Mouse (Mus musculus): ENCODE results near the gene Ino80. TPM values are rescaled to one million over a fixed set of nuclear protein-coding genes. Genes with fewer than 3 reads are reported as not detected.
A peak's percentile ranks its signal among the peaks of the same experiment; 100 is the strongest.

Ino80 gene
- polyA plus RNA-seq, 1 experiment from 2014 or later, result 8.3 TPM

GRCm38 (mm10) chr2:119507108-119507507 lies 29.6 kb upstream of the Ino80 start:
- no peaks in the 10 kb centered on the region for H3K27me3 ChIP-seq (replicated peaks; ENCODE audit: control insufficient read depth, insufficient read depth, low read length)
- H3K4me1 ChIP-seq (replicated peaks; ENCODE audit: control insufficient read depth, insufficient read depth, low read length), result no peaks in the 10 kb centered on the region
- no peaks in the 10 kb centered on the region for H3K36me3 ChIP-seq (ENCODE audit: control insufficient read depth, insufficient read depth, low read length)
- no peak overlapping the region for H3K4me3 ChIP-seq (ENCODE audit: low read depth, low read length)
- no peaks in the 10 kb centered on the region for H3K9me3 ChIP-seq (ENCODE audit: control insufficient read depth, low read length)
- H3K27ac ChIP-seq (ENCODE audit: low read depth), result no peak overlapping the region
- no peak overlapping the region for H3K9ac ChIP-seq (ENCODE audit: low read length)
- DNase-seq (ENCODE audit: low spot score), result no peak
- H3K4me2 ChIP-seq (ENCODE audit: low read length), result no peak overlapping the region
- no peak for ATAC-seq (replicated peaks; ENCODE audit: low FRiP score, low TSS enrichment, low read depth)

- no peaks in the 10 kb centered on the region for H3K4me1 ChIP-seq (replicated peaks; ENCODE audit: control insufficient read depth, insufficient read depth, low read length)
- DNase-seq (ENCODE audit: low spot score) (no peak), ATAC-seq (replicated peaks; ENCODE audit: low FRiP score, low TSS enrichment, low read depth) (peak; percentile 76)
- WGBS, result 64% methylated on average over 2 of the region's 2 CpGs
- no peak overlapping the region for H3K9ac ChIP-seq (ENCODE audit: low read length)
- H3K4me3 ChIP-seq (ENCODE audit: low read depth, low read length), result no peak overlapping the region
- H3K27me3 ChIP-seq (replicated peaks; ENCODE audit: control insufficient read depth, insufficient read depth, low read length), result no peaks in the 10 kb centered on the region
- H3K9me3 ChIP-seq (ENCODE audit: control insufficient read depth, low read length), result no peaks in the 10 kb centered on the region
- no peak overlapping the region for H3K4me2 ChIP-seq (ENCODE audit: low read length)
- H3K27ac ChIP-seq (ENCODE audit: low read depth), result no peak overlapping the region
- H3K36me3 ChIP-seq (ENCODE audit: control insufficient read depth, insufficient read depth, low read length), result no peaks in the 10 kb centered on the region
Observed at GRCm38 (mm10) chr2:119500965-119501652, 23.6 kb upstream of the Ino80 start.

GRCm38 (mm10) chr2:119498859-119499258 lies 21.4 kb upstream of the Ino80 start:
- no peaks in the 10 kb centered on the region for H3K9me3 ChIP-seq (ENCODE audit: control insufficient read depth, low read length)
- H3K4me2 ChIP-seq (ENCODE audit: low read length), result no peak overlapping the region
- 86% methylated on average over 2 of the region's 2 CpGs for WGBS
- no peaks in the 10 kb centered on the region for H3K36me3 ChIP-seq (ENCODE audit: control insufficient read depth, insufficient read depth, low read length)
- DNase-seq (ENCODE audit: low spot score) (no peak), ATAC-seq (replicated peaks; ENCODE audit: low FRiP score, low TSS enrichment, low read depth) (no peak)
- no peak overlapping the region for H3K9ac ChIP-seq (ENCODE audit: low read length)
- no peak overlapping the region for H3K27ac ChIP-seq (ENCODE audit: low read depth)
- H3K4me1 ChIP-seq (replicated peaks; ENCODE audit: control insufficient read depth, insufficient read depth, low read length), result no peaks in the 10 kb centered on the region
- H3K4me3 ChIP-seq (ENCODE audit: low read depth, low read length), result no peak overlapping the region
- no peaks in the 10 kb centered on the region for H3K27me3 ChIP-seq (replicated peaks; ENCODE audit: control insufficient read depth, insufficient read depth, low read length)

GRCm38 (mm10) chr2:119496082-119496481 lies 18.6 kb upstream of the Ino80 start:
- WGBS, result 87% methylated on average over 2 of the region's 2 CpGs
- Histone ChIP-seq H3K27ac (ENCODE audit: low read depth) (no peak overlapping the region), H3K36me3 (ENCODE audit: control insufficient read depth, insufficient read depth, low read length) (no peaks in the 10 kb centered on the region), H3K4me2 (ENCODE audit: low read length) (no peak overlapping the region), H3K27me3 (replicated peaks; ENCODE audit: control insufficient read depth, insufficient read depth, low read length) (no peaks in the 10 kb centered on the region), H3K4me1 (replicated peaks; ENCODE audit: control insufficient read depth, insufficient read depth, low read length) (no peaks in the 10 kb centered on the region), H3K9me3 (ENCODE audit: control insufficient read depth, low read length) (no peaks in the 10 kb centered on the region), H3K4me3 (ENCODE audit: low read depth, low read length) (no peak overlapping the region), H3K9ac (ENCODE audit: low read length) (no peak overlapping the region)
- no peak for DNase-seq (ENCODE audit: low spot score)
- no peak for ATAC-seq (replicated peaks; ENCODE audit: low FRiP score, low TSS enrichment, low read depth)

GRCm38 (mm10) chr2:119491953-119492352 lies 14.5 kb upstream of the Ino80 start:
- Histone ChIP-seq H3K4me1 (replicated peaks; ENCODE audit: control insufficient read depth, insufficient read depth, low read length) (no peaks in the 10 kb centered on the region), H3K9ac (ENCODE audit: low read length) (no peak overlapping the region), H3K27me3 (replicated peaks; ENCODE audit: control insufficient read depth, insufficient read depth, low read length) (no peaks in the 10 kb centered on the region), H3K4me3 (ENCODE audit: low read depth, low read length) (no peak overlapping the region), H3K27ac (ENCODE audit: low read depth) (no peak overlapping the region), H3K9me3 (ENCODE audit: control insufficient read depth, low read length) (no peaks in the 10 kb centered on the region), H3K36me3 (ENCODE audit: control insufficient read depth, insufficient read depth, low read length) (no peaks in the 10 kb centered on the region), H3K4me2 (ENCODE audit: low read length) (no peak overlapping the region)
- DNase-seq (ENCODE audit: low spot score) (no peak), ATAC-seq (replicated peaks; ENCODE audit: low FRiP score, low TSS enrichment, low read depth) (no peak)
- 55% methylated on average over 5 of the region's 5 CpGs for WGBS

- H3K4me2 ChIP-seq (ENCODE audit: low read length), result no peak overlapping the region
- H3K9ac ChIP-seq (ENCODE audit: low read length), result no peak overlapping the region
- no peak overlapping the region for H3K4me3 ChIP-seq (ENCODE audit: low read depth, low read length)
- H3K36me3 ChIP-seq (ENCODE audit: control insufficient read depth, insufficient read depth, low read length), result no peaks in the 10 kb centered on the region
- H3K9me3 ChIP-seq (ENCODE audit: control insufficient read depth, low read length), result no peaks in the 10 kb centered on the region
- H3K27ac ChIP-seq (ENCODE audit: low read depth), result no peak overlapping the region
- ATAC-seq (replicated peaks; ENCODE audit: low FRiP score, low TSS enrichment, low read depth) (no peak), DNase-seq (ENCODE audit: low spot score) (no peak)
- WGBS, result 17% methylated on average over 4 of the region's 4 CpGs
- H3K4me1 ChIP-seq (replicated peaks; ENCODE audit: control insufficient read depth, insufficient read depth, low read length), result no peaks in the 10 kb centered on the region
- no peaks in the 10 kb centered on the region for H3K27me3 ChIP-seq (replicated peaks; ENCODE audit: control insufficient read depth, insufficient read depth, low read length)
Observed at GRCm38 (mm10) chr2:119486488-119486887, 9.0 kb upstream of the Ino80 start.

- Histone ChIP-seq H3K27me3 (replicated peaks; ENCODE audit: control insufficient read depth, insufficient read depth, low read length) (no peaks in the 10 kb centered on the region), H3K4me1 (replicated peaks; ENCODE audit: control insufficient read depth, insufficient read depth, low read length) (no peaks in the 10 kb centered on the region), H3K4me2 (ENCODE audit: low read length) (no peak overlapping the region), H3K27ac (ENCODE audit: low read depth) (no peak overlapping the region), H3K4me3 (ENCODE audit: low read depth, low read length) (no peak overlapping the region), H3K9me3 (ENCODE audit: control insufficient read depth, low read length) (no peaks in the 10 kb centered on the region), H3K9ac (ENCODE audit: low read length) (no peak overlapping the region), H3K36me3 (ENCODE audit: control insufficient read depth, insufficient read depth, low read length) (peaks cover 2% of the 10 kb centered on the region; the same call in 1 of the 2 replicates)
- ATAC-seq (replicated peaks; ENCODE audit: low FRiP score, low TSS enrichment, low read depth) (no peak), DNase-seq (ENCODE audit: low spot score) (no peak)
- 86% methylated on average over 1 of the region's 1 CpGs for WGBS
Observed at GRCm38 (mm10) chr2:119482307-119482706, 4.8 kb upstream of the Ino80 start.

- Histone ChIP-seq H3K4me1 (replicated peaks; ENCODE audit: control insufficient read depth, insufficient read depth, low read length) (peaks cover 17% of the 10 kb centered on the region), H3K27ac (ENCODE audit: low read depth) (peak overlapping the region; percentile 98), H3K9me3 (ENCODE audit: control insufficient read depth, low read length) (no peaks in the 10 kb centered on the region), H3K4me3 (ENCODE audit: low read depth, low read length) (peak overlapping the region; percentile 96), H3K4me2 (ENCODE audit: low read length) (peak overlapping the region; percentile 45), H3K36me3 (ENCODE audit: control insufficient read depth, insufficient read depth, low read length) (peaks cover 2% of the 10 kb centered on the region; the same call in 1 of the 2 replicates), H3K27me3 (replicated peaks; ENCODE audit: control insufficient read depth, insufficient read depth, low read length) (no peaks in the 10 kb centered on the region), H3K9ac (ENCODE audit: low read length) (peak overlapping the region; percentile 99)
- DNase-seq (ENCODE audit: low spot score) (no peak), ATAC-seq (replicated peaks; ENCODE audit: low FRiP score, low TSS enrichment, low read depth) (no peak)
- WGBS, result 10% methylated on average over 9 of the region's 9 CpGs
Observed at GRCm38 (mm10) chr2:119478397-119478749, 886 bp upstream of the Ino80 start.

All from intestine, embryonic 14.5 days (tissue).